Mouse (Mus musculus) spleen, postnatal 14 days (tissue): ENCODE data around the gene Spef1.

Experiments
- DNase-seq, 2 experiments: peaks; one replicate each; pipeline ENCODE4 v3.0.0; 2021 to 2022; ENCODE audit warnings: low spot score in 2 of 2

The Spef1 gene

GRCm38 (mm10) chr2:131124166-131124565 lies 62.9 kb downstream of the Spef1 start:
- no peak for DNase-seq
